In genomic region chr11:120289644-120290043, GRCm38 (mm10) we compare ENCODE assay signal across 25 mouse cellular contexts.
"Had no signal": no experiment of that assay in that cellular context is flagged by ENCODE, and none has a peak within 500 bp of the region (broad histone marks: within the 10 kb centered on the region; RNA-seq: fewer than 3 reads in every experiment).

No protein-coding gene starts in this region.

- H3K9ac ChIP-seq: embryonic facial prominence, embryonic 12.5 days; embryonic facial prominence, embryonic 13.5 days; embryonic facial prominence, embryonic 15.5 days; forebrain, embryonic 12.5 days; forebrain, embryonic 13.5 days; forebrain, embryonic 15.5 days; forebrain, postnatal 0 days had no signal

- H3K27me3 ChIP-seq: embryonic facial prominence, embryonic 12.5 days; embryonic facial prominence, embryonic 13.5 days; embryonic facial prominence, embryonic 15.5 days; forebrain, embryonic 12.5 days; forebrain, embryonic 13.5 days; forebrain, embryonic 15.5 days had no signal

- H3K4me2 ChIP-seq: embryonic facial prominence, embryonic 12.5 days; embryonic facial prominence, embryonic 13.5 days; embryonic facial prominence, embryonic 15.5 days; forebrain, embryonic 12.5 days; forebrain, embryonic 13.5 days; forebrain, embryonic 15.5 days had no signal

- ATAC-seq: forebrain, embryonic 13.5 days; forebrain, embryonic 14.5 days; forebrain, embryonic 15.5 days; forebrain, embryonic 16.5 days; forebrain, postnatal 0 days had no signal

- H3K27ac ChIP-seq: embryonic facial prominence, embryonic 10.5 days; embryonic facial prominence, embryonic 13.5 days; embryonic facial prominence, embryonic 15.5 days; forebrain, embryonic 10.5 days; forebrain, embryonic 12.5 days; forebrain, embryonic 13.5 days; forebrain, embryonic 15.5 days; gastrocnemius, adult 2 months; heart, adult 2 months had no signal

- H3K9me3 ChIP-seq: embryonic facial prominence, embryonic 10.5 days; embryonic facial prominence, embryonic 12.5 days; embryonic facial prominence, embryonic 13.5 days; embryonic facial prominence, embryonic 15.5 days; forebrain, embryonic 10.5 days; forebrain, embryonic 12.5 days; forebrain, embryonic 13.5 days; forebrain, embryonic 15.5 days had no signal

- H3K4me3 ChIP-seq: embryonic facial prominence, embryonic 10.5 days; embryonic facial prominence, embryonic 12.5 days; embryonic facial prominence, embryonic 13.5 days; embryonic facial prominence, embryonic 15.5 days; erythroblast, embryonic 14.5 days; forebrain, embryonic 10.5 days; forebrain, embryonic 12.5 days; forebrain, embryonic 13.5 days; forebrain, embryonic 15.5 days; gastrocnemius, adult 2 months; heart, adult 2 months had no signal

- DNase-seq: cerebellum, adult 8-10 months; cerebellum, adult 9-10 months; cerebellum, adult 9-11 months; cerebellum, postnatal 25 days; cerebellum, postnatal 36 days; embryo, embryonic 11 days; forebrain, postnatal 0 days; gastrocnemius, adult 2 months; gastrocnemius, postnatal 10 days; gastrocnemius, postnatal 14 days; gastrocnemius, postnatal 25 days; gastrocnemius, postnatal 36 days; heart, adult 18-20 months; heart, adult 2 months had no signal
